Mouse (Mus musculus) hindbrain, embryonic 11.5 days (tissue): ENCODE results near the gene Cdc42bpa. TPM values are rescaled to one million over a fixed set of nuclear protein-coding genes. Genes with fewer than 3 reads are reported as not detected.

Experiments
- ATAC-seq: fragments of 200-750 bp; cut with Nextera tagmentation; 2 replicates; pipeline ENCODE4 v1.8.0; 2017; ENCODE audit warnings: mild to moderate bottlenecking, moderate TSS enrichment, moderate library complexity; ENCODE audit not compliant: low FRiP score
- DNase-seq: peaks from one replicate; pipeline ENCODE4 v3.0.0-alpha.2; 2015; ENCODE audit warnings: low spot score
- H3K27ac ChIP-seq: fragments of 300-500 bp; sonication (generic); 2 replicates; pipeline ENCODE4 v1.5.1; 2014; ENCODE audit warnings: mild to moderate bottlenecking, low read depth, low read length
- H3K27me3 ChIP-seq: fragments of 300-500 bp; sonication (generic); 2 replicates; pipeline ENCODE4 v1.6.1; 2014; ENCODE audit warnings: mild to moderate bottlenecking, low read length, moderate library complexity, mixed read lengths; ENCODE audit not compliant: control insufficient read depth, insufficient read depth
- H3K36me3 ChIP-seq: fragments of 300-500 bp; sonication (generic); 2 replicates; pipeline ENCODE4 v1.6.1; 2014; ENCODE audit warnings: mild to moderate bottlenecking, low read length, moderate library complexity, mixed read lengths; ENCODE audit not compliant: control insufficient read depth, insufficient read depth
- H3K4me1 ChIP-seq: fragments of 300-500 bp; sonication (generic); replicated peaks from 2 replicates; pipeline ENCODE4 v1.6.1; 2014; ENCODE audit warnings: low read length, mixed read lengths; ENCODE audit not compliant: control insufficient read depth, insufficient read depth
- H3K4me2 ChIP-seq: fragments of 300-500 bp; sonication (generic); replicated peaks from 2 replicates; pipeline ENCODE4 v1.6.1; 2014; ENCODE audit warnings: mild to moderate bottlenecking, low read depth, low read length
- H3K4me3 ChIP-seq: fragments of 300-500 bp; sonication (generic); 2 replicates; pipeline ENCODE4 v1.5.1; 2014; ENCODE audit warnings: low read depth, low read length
- H3K9ac ChIP-seq: fragments of 300-500 bp; sonication (generic); 2 replicates; pipeline ENCODE4 v1.6.1; 2014; ENCODE audit warnings: low read depth, low read length
- H3K9me3 ChIP-seq: fragments of 300-500 bp; sonication (generic); 2 replicates; pipeline ENCODE4 v1.6.1; 2016; ENCODE audit warnings: low read length; ENCODE audit not compliant: control insufficient read depth
- WGBS: fragments of 180-500 bp; shearing (Covaris S2); extraction: QIAGEN DNeasy Blood & Tissue Kit; methylation state at CpG from one replicate; pipeline ENCODE4 v1.1.7; 2014; 5-methylcytosine and 5-hydroxymethylcytosine counted together
- polyA plus RNA-seq: library from polyadenylated mRNA; unstranded; fragments of >200 nt; fragmentation: Nextera tagmentation; extraction: Ambion mirVana; gene quantifications from 2 replicates; pipeline ENCODE4 v1.2.1, GENCODE M21; 2014

Cdc42bpa gene
- polyA plus RNA-seq, 1 experiment from 2014 or later, result 21.8 TPM

DNA sequence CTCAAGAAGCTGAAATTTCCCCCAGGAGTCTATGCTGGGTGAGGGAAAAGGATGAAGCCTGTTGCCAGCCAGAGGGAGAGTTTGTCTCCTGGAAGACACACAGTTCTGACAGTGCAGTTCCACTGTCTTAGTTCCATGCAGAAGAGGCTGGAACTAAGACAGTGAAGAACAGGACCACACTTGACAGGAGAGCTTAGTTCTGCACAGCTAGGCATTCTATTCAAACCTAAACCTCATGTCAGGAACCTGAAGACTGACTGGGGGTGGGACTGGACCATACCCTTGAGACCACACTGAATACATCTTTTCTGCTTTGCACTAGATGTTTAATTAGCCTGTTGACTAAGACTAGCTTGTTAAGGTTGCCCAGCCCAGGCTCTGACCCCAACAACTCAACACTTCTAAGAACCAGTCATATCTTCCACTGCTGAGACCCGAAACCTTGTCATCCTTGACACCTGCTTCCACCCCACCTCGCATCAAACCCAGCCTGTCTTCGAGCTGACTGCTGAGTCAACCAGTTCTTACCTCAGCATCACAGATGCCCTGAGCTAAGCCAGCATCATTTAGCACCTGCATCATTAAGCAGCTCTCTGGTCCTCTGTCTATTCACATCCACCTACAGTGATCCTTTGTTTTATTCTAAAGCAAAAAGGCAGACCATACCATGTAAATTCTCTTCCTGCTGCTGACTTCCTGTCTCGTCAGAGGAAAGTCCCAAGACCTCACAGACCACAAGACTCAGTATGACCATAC, 238.9 kb downstream of the Cdc42bpa start, which contains the start of gene Coq8a:
Gene Coq8a (minus strand): TSS at position 644 of the 756 bp plus-strand sequence.
- Histone ChIP-seq H3K27me3 (no peaks in the 10 kb centered on the region), H3K36me3 (no peaks in the 10 kb centered on the region), H3K4me3 (no peak within 1 kb of the TSS), H3K4me2 (no peak within 1 kb of the TSS), H3K27ac (no peak within 1 kb of the TSS), H3K9ac (no peak within 1 kb of the TSS), H3K4me1 (peaks cover 2% of the 10 kb centered on the region), H3K9me3 (no peaks in the 10 kb centered on the region)
- no peak for ATAC-seq
- WGBS, result 79% methylated on average over 4 of the region's 4 CpGs
- no peak for DNase-seq

DNA sequence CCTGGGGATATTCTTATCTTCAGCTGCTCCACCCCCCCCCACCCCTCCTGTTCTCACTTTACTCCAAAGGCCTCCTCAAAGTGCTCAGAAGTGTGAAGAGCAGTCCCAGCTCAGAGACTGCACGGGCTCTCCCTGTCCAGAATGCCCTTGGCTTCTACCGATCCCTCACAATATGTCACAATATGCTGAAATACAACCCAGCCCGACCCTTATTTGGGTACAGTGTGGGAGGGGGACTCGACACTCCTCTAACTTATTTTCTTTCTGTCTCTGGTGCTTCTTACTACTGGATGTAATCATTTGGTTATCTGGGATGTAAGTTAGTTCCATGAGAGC, 239.4 kb downstream of the Cdc42bpa start:
- Histone ChIP-seq H3K9me3 (no peaks in the 10 kb centered on the region), H3K4me1 (peaks cover 2% of the 10 kb centered on the region), H3K4me3 (no peak overlapping the region), H3K27ac (no peak overlapping the region), H3K27me3 (no peaks in the 10 kb centered on the region), H3K36me3 (no peaks in the 10 kb centered on the region), H3K9ac (no peak overlapping the region), H3K4me2 (no peak overlapping the region)
- ATAC-seq (no peak), DNase-seq (no peak)
- 72% methylated on average over 4 of the region's 4 CpGs for WGBS

DNA sequence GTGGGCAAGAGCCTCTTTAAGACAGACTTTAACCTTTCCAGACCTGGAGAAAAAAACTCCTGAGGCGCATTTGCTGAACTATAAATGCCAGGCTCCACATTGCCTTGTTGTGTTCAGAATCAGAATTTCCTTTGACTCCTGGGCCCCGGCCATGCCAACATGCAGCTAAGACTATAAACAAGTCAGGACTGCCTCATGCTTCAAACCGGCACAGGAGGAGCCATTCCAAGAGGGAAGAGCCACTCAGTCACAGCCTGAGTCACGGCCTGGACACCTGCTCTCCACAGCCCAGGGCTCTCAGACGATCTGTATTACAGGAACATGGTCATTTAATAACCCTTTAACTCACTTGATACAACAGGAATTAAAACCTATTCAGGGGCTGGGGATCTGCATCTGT, 240.4 kb downstream of the Cdc42bpa start:
- H3K4me1 ChIP-seq, result no peaks in the 10 kb centered on the region
- no peaks in the 10 kb centered on the region for H3K36me3 ChIP-seq
- H3K27ac ChIP-seq, result no peak overlapping the region
- no peak overlapping the region for H3K4me2 ChIP-seq
- H3K9ac ChIP-seq, result no peak overlapping the region
- ATAC-seq, result no peak
- H3K4me3 ChIP-seq, result no peak overlapping the region
- H3K27me3 ChIP-seq, result no peaks in the 10 kb centered on the region
- no peak for DNase-seq
- WGBS, result 70% methylated on average over 5 of the region's 5 CpGs
- H3K9me3 ChIP-seq, result no peaks in the 10 kb centered on the region

DNA sequence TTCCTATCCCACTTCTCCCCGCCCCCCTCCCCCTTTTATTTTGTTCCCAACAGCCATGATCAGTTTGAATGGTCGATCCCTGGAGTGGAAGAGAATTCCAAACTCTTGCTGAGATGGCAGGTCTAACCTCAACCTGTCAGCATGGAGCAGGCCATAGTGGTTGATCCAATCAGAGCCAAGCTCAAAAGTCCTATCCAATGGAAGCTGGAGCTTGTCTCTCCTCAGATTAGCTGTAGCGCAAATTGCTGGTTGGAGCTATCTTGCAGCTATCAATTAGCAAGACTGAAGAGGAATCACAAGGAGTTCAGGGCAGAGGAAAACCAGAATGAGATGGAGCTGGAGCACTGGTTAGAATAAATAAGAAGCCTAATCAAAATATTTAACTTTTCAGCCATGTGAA, 248.1 kb downstream of the Cdc42bpa start:
- Histone ChIP-seq H3K9ac (no peak overlapping the region), H3K9me3 (no peaks in the 10 kb centered on the region), H3K27ac (no peak overlapping the region), H3K4me2 (no peak overlapping the region), H3K36me3 (no peaks in the 10 kb centered on the region), H3K4me3 (no peak overlapping the region), H3K27me3 (no peaks in the 10 kb centered on the region), H3K4me1 (no peaks in the 10 kb centered on the region)
- ATAC-seq, result no peak
- WGBS, result 79% methylated on average over 3 of the region's 3 CpGs
- no peak for DNase-seq

DNA sequence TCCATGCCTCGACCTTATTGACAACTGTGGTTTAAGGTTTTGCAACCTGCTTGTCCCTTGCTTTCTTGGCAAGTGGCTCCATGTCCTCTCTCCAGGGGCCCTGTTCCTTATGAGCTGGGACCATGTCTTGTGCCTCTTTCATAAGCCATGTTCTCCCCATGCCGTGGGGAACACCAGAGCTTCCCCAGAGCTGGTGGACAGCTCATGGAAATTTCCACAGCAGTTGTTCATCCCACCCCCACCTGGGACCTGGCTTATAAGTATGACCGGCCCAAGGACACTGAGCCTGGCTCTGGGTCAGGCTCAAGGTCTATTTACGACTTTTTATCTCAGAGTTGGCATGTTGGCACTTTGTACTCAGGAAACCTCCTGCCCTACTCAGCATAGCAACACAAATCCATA, 249.8 kb downstream of the Cdc42bpa start:
- no peak for DNase-seq
- Histone ChIP-seq H3K9ac (no peak overlapping the region), H3K4me2 (no peak overlapping the region), H3K9me3 (no peaks in the 10 kb centered on the region), H3K27ac (no peak overlapping the region), H3K27me3 (no peaks in the 10 kb centered on the region), H3K4me3 (no peak overlapping the region), H3K4me1 (no peaks in the 10 kb centered on the region), H3K36me3 (no peaks in the 10 kb centered on the region)
- no peak for ATAC-seq
- WGBS, result 82% methylated on average over 4 of the region's 4 CpGs

DNA sequence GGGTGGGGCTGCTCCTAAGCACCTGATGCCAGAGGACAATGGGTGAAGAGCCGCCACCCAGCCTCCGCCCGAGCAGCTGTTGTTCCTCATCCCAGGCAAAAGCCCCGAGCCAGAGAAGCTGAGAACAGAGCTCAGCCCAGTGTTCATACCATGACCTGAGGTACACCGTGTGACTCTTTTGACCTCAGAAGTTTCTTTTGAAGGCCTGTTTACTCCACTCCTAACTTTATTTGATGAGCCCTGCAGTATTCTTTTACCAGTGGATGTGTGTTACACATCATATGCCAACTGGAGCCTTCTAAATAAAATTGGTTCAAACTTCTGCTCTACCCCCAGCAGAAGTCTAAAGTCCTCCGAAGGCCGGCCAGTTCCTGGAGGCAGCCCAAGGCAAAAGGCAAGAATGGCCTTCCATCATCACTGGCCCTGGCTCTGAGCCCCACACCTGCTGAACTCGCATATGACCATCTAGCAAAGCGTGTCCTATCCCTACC, 250.6 kb downstream of the Cdc42bpa start:
- no peak overlapping the region for H3K4me2 ChIP-seq
- H3K9ac ChIP-seq, result no peak overlapping the region
- no peaks in the 10 kb centered on the region for H3K27me3 ChIP-seq
- H3K27ac ChIP-seq, result no peak overlapping the region
- no peaks in the 10 kb centered on the region for H3K4me1 ChIP-seq
- 85% methylated on average over 9 of the region's 9 CpGs for whole genome bisulfite sequencing
- ATAC-seq (no peak), DNase-seq (no peak)
- no peaks in the 10 kb centered on the region for H3K9me3 ChIP-seq
- H3K4me3 ChIP-seq, result no peak overlapping the region
- H3K36me3 ChIP-seq, result no peaks in the 10 kb centered on the region

DNA sequence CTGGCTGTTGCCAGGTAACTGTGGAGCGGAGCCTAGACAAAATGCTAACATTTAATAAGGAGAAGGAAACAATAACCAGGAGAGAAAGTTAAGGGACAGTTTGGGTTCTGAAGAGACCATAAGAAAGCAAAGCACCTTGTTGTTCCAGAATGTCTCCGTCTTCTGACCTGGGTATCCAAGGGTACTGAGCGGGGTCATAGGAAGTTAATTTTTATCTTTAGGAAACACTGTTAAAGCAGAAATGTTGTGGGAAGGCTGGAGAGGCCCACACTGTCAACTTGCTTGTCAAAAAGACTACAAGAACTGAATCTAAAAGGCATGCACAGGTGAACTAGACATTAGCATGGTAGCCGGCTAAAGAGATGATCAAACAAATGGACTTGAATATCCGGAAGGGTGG, 252.6 kb downstream of the Cdc42bpa start:
- no peak for DNase-seq
- Histone ChIP-seq H3K9me3 (no peaks in the 10 kb centered on the region), H3K27ac (no peak overlapping the region), H3K36me3 (no peaks in the 10 kb centered on the region), H3K9ac (no peak overlapping the region), H3K4me3 (no peak overlapping the region), H3K27me3 (no peaks in the 10 kb centered on the region), H3K4me2 (no peak overlapping the region), H3K4me1 (no peaks in the 10 kb centered on the region)
- no peak for ATAC-seq
- 87% methylated on average over 5 of the region's 5 CpGs for WGBS

DNA sequence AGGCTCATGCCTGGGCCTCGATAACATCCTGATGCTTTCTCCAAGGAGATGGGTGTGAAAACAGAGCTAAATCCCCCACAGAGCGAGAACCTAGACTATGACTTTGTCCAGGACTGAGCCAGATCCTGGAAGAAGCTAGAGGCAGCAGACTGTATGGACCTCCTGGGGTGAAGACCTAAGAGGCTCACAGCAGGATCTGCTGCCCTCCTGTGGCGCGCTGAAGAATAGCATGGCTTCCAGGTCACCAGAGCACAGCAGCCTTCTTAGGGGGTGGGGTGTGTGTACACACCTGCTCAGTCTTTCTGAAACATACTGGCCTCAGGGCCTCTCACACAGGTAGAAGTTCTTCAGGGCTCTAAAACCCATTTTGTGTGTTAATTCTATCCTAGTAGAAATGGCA, 254.8 kb downstream of the Cdc42bpa start:
- Histone ChIP-seq H3K36me3 (no peaks in the 10 kb centered on the region), H3K4me3 (no peak overlapping the region)

More for the DNA sequence above, 254.8 kb downstream of the Cdc42bpa start:
- H3K9ac ChIP-seq, result no peak overlapping the region
- ATAC-seq (no peak), DNase-seq (peak; percentile 76)
- H3K27me3 ChIP-seq, result no peaks in the 10 kb centered on the region
- H3K4me2 ChIP-seq, result no peak overlapping the region
- no peaks in the 10 kb centered on the region for H3K4me1 ChIP-seq
- no peak overlapping the region for H3K27ac ChIP-seq
- WGBS, result 28% methylated on average over 4 of the region's 4 CpGs
- H3K9me3 ChIP-seq, result no peaks in the 10 kb centered on the region
